Mouse (Mus musculus) gastrocnemius, adult 2 months (tissue): ENCODE data around the gene Slc3a2. TPM values are rescaled to one million over a fixed set of nuclear protein-coding genes. Genes with fewer than 3 reads are reported as not detected.

Source experiments
- DNase-seq: peaks from one replicate; pipeline ENCODE4 v3.0.0; 2022
- H3K27ac ChIP-seq: fragments of 200-600 bp; 2 replicates; pipeline ENCODE4 v1.8.1; 2022; ENCODE audit warnings: mild to moderate bottlenecking
- H3K4me3 ChIP-seq: fragments of 200-600 bp; 2 replicates; pipeline ENCODE4 v1.8.1; 2022; ENCODE audit warnings: mild to moderate bottlenecking, moderate library complexity
- CTCF ChIP-seq: fragments of 200-600 bp; IDR thresholded peaks from 2 replicates; pipeline ENCODE4 v1.8.1; 2022; ENCODE audit warnings: antibody characterized with exemption, mild to moderate bottlenecking, moderate library complexity
- intact Hi-C: fragments of 180-260 bp; cut with DNase I; formaldehyde crosslinking; loops from one replicate; pipeline ENCODE4 v1.15.1; 2025
- total RNA-seq, 2 experiments: library from RNA; stranded (reverse); gene quantifications; 2 replicates each; pipeline ENCODE4 v1.2.3; 2021

Slc3a2 gene
- total RNA-seq, 2 experiments from 2014 or later = 33.9 to 35.1 TPM

GRCm38 (mm10) chr19:8713997-8714652 lies 9.0 kb downstream of the Slc3a2 start:
- H3K4me3 ChIP-seq = peak overlapping the region; percentile 98
- H3K27ac ChIP-seq = peak overlapping the region; percentile 96
- no peak for DNase-seq
- TF ChIP-seq CTCF = no peak
- intact Hi-C loops = loop anchor here (5.0 to 10.0 kb wide), 2 partner anchors 391 to 423 kb away; partner anchors contain the start of gene Asrgl1

- Histone ChIP-seq H3K4me3 (peak overlapping the region; percentile 98), H3K27ac (peak overlapping the region; percentile 96)
- DNase-seq = peak; percentile 95
- peak; percentile 88 for TF ChIP-seq CTCF
- intact Hi-C loops = loop anchor here (5.0 to 10.0 kb wide), 2 partner anchors 391 to 424 kb away; partner anchors contain the start of gene Asrgl1
Measured at GRCm38 (mm10) chr19:8713306-8713996, 9.7 kb downstream of the Slc3a2 start.

GRCm38 (mm10) chr19:8712870-8713305 lies 10.3 kb downstream of the Slc3a2 start:
- DNase-seq = peak; percentile 66
- no peak for TF ChIP-seq CTCF
- intact Hi-C loops = loop anchor here (5.0 to 10.0 kb wide), 2 partner anchors 392 to 424 kb away; partner anchors contain the start of gene Asrgl1
- peak overlapping the region; percentile 98 for H3K4me3 ChIP-seq
- peak overlapping the region; percentile 96 for H3K27ac ChIP-seq

GRCm38 (mm10) chr19:8711949-8712869 lies 11.0 kb downstream of the Slc3a2 start:
- H3K27ac ChIP-seq = peak overlapping the region; percentile 96
- TF ChIP-seq CTCF = no peak
- intact Hi-C loops = loop anchor here (5.0 to 10.0 kb wide), 2 partner anchors 393 to 425 kb away; partner anchors contain the start of gene Asrgl1

GRCm38 (mm10) chr19:8711506-8711905 lies 11.7 kb downstream of the Slc3a2 start:
- intact Hi-C loops = loop anchor here (5.0 to 10.0 kb wide), 2 partner anchors 393 to 426 kb away; partner anchors contain the start of gene Asrgl1
- Histone ChIP-seq H3K27ac (peak overlapping the region; percentile 96), H3K4me3 (peak overlapping the region; percentile 98)
- no peak for TF ChIP-seq CTCF
- no peak for DNase-seq

More at GRCm38 (mm10) chr19:8711949-8712869, 11.0 kb downstream of the Slc3a2 start:
- H3K4me3 ChIP-seq = peak overlapping the region; percentile 98
- no peak for DNase-seq

GRCm38 (mm10) chr19:8710057-8710456 lies 13.1 kb downstream of the Slc3a2 start:
- intact Hi-C loops = loop anchor here (5.0 to 10.0 kb wide), 2 partner anchors 395 to 427 kb away; partner anchors contain the start of gene Asrgl1
- DNase-seq = no peak
- H3K27ac ChIP-seq = no peak overlapping the region
- TF ChIP-seq CTCF = no peak
- no peak overlapping the region for H3K4me3 ChIP-seq

GRCm38 (mm10) chr19:8708954-8709353 lies 14.2 kb downstream of the Slc3a2 start:
- intact Hi-C loops = no loop called here
- no peak for DNase-seq
- H3K4me3 ChIP-seq = no peak overlapping the region
- H3K27ac ChIP-seq = no peak overlapping the region
- no peak for TF ChIP-seq CTCF

GRCm38 (mm10) chr19:8706930-8707329 lies 16.2 kb downstream of the Slc3a2 start:
- Histone ChIP-seq H3K4me3 (no peak overlapping the region), H3K27ac (no peak overlapping the region)
- intact Hi-C loops = no loop called here
- no peak for TF ChIP-seq CTCF
- no peak for DNase-seq

- no peak for DNase-seq
- intact Hi-C loops = no loop called here
- H3K27ac ChIP-seq = no peak overlapping the region
- no peak overlapping the region for H3K4me3 ChIP-seq
- no peak for TF ChIP-seq CTCF
Measured at GRCm38 (mm10) chr19:8706132-8706667, 17.0 kb downstream of the Slc3a2 start.

GRCm38 (mm10) chr19:8705026-8705708 lies 18.0 kb downstream of the Slc3a2 start:
- no peak for DNase-seq
- TF ChIP-seq CTCF = no peak
- no peak overlapping the region for H3K4me3 ChIP-seq
- H3K27ac ChIP-seq = no peak overlapping the region
- intact Hi-C loops = no loop called here

- intact Hi-C loops = no loop called here
- TF ChIP-seq CTCF = no peak
- no peak for DNase-seq
- Histone ChIP-seq H3K4me3 (no peak overlapping the region), H3K27ac (no peak overlapping the region)
Measured at GRCm38 (mm10) chr19:8703571-8703970, 19.6 kb downstream of the Slc3a2 start.
